Mouse (Mus musculus): ENCODE measurements at regions not wholly inside any gene's neighbourhood (a gene's known extent, or its start where the extent isn't known, plus 50 kb on each side); places are given as distances from the start of the nearest gene placed in this dataset.

DNA sequence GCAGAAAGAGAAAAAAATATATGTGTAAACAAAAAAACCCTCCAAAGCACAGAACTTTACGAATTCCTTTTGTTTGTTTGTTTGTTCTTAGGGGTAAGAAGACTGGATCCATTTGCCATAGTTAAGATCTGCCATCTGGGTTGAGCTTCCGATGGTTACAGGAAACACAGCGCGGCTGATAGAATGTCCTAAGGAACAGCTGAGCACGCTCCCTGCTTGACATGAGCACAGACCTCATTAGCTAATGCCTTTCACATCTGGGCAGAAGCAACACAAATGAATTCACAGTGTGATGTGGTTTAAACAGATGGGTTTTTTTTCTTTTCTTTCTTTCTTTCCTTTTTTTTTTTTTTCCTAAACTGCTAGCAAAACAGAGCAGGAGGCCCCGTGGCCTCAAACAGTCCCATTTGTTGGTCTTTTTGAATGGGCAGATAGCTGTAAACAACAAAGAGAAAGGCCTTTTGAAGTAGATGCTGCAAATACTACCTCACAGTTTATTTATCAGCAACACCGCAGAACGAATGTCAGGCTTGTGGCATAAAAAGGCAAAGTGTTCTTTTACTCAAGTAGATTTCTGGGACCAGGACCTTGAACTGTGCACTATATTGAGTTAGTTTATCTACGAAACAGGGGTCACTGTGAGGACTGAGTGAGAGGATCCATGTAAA lies 61.0 kb upstream of the Raph1 start:
- DNase-seq = no peak

DNA sequence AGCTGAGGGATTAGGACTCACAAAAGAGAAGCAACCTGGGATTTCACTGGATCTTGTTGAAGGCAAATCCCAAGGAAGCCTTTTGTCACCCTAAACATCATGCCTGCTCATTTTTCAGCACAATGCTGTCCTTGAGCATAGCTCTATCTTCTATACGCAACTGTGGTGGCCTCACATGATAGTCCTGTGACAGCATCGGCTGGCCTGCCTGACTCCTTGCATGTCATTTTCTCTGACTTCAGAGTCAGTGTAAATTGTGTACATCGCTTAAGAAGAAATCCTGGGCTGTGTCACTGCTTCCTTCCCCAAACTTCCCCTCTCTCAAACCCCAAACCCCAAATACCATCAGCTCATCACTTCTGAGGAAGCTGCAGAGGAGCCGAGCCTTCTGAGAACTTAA lies 60.5 kb upstream of the Raph1 start:
- DNase-seq = no peak

GRCm38 (mm10) chr1:60625698-60626486 lies 59.0 kb upstream of the Raph1 start:
- peak; percentile 8 for DNase-seq

- no peak for DNase-seq
Measured at GRCm38 (mm10) chr1:60624231-60624630, 57.3 kb upstream of the Raph1 start.

DNA sequence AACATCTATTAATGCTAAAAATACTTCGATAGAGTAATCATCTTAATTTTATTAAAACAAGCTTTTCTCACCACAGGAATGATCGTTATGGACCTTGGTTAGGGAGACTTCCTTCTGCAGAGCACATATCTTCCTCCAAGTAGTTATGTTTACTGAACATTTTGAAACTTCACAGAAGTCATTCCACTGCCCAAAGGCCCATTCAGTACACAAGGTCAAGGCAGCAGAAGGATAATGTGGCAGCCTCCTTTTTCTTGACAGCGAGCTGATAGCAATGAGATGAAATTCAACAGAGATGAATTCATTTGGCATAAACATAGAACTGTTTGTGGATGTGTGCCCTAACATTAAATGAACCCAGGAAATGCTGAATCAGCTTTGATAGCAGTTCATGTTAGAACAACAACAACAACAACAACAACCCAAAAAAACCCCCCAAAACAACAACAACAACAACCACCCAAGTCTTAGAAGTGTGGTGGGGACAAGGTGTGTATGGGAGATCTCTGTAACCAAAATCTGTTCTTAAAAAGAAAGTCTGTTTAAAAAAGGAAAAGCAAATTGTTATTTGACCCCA lies 56.6 kb upstream of the Raph1 start:
- DNase-seq = no peak

- DNase-seq = no peak
Measured at GRCm38 (mm10) chr1:60621770-60622169, 54.9 kb upstream of the Raph1 start.

- DNase-seq = no peak
Measured at GRCm38 (mm10) chr1:60621064-60621726, 54.3 kb upstream of the Raph1 start.

DNA sequence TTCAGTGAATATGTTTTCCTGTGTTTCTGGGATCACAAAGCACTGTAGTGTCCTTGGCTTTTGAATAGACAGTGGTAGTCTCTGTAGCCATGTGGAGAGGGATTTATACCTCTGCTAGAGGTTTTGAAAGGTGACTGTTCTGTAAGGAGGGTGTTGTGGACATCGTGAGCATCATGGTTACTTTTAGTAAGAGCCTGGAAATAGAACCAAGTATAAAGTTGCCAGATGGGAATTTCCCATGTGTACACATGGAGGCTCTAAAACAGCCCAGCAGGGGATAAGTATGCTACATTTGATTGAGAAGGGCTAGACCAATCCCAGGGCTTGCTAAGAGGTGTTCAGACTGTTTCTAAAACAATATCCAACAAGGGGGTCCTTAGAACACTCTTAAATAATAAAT lies 51.5 kb upstream of the Raph1 start:
- DNase-seq = no peak

GRCm38 (mm10) chr1:60616916-60617315 lies 50.0 kb upstream of the Raph1 start:
- no peak for DNase-seq
